Mouse (Mus musculus) embryonic facial prominence, embryonic 10.5 days (tissue): ENCODE results near the gene Rpl36al. TPM values are rescaled to one million over a fixed set of nuclear protein-coding genes. Genes with fewer than 3 reads are reported as not detected.

ENCODE experiments used
- DNase-seq: peaks from one replicate; pipeline ENCODE4 v3.0.0-alpha.2; 2017; ENCODE audit warnings: low spot score
- H3K27ac ChIP-seq: fragments of 300-500 bp; sonication (generic); replicated peaks from 2 replicates; pipeline ENCODE4 v1.5.1; 2016; ENCODE audit warnings: mild to moderate bottlenecking
- H3K27me3 ChIP-seq: fragments of 300-500 bp; sonication (generic); replicated peaks from 2 replicates; pipeline ENCODE4 v1.6.1; 2016; ENCODE audit warnings: low read depth, mild to moderate bottlenecking; ENCODE audit not compliant: poor library complexity, severe bottlenecking
- H3K36me3 ChIP-seq: fragments of 300-500 bp; sonication (generic); replicated peaks from 2 replicates; pipeline ENCODE4 v1.6.1; 2016; ENCODE audit warnings: mild to moderate bottlenecking, moderate library complexity
- H3K4me1 ChIP-seq: fragments of 300-500 bp; sonication (generic); 2 replicates; pipeline ENCODE4 v1.6.1; 2016
- H3K4me3 ChIP-seq: fragments of 300-500 bp; sonication (generic); 2 replicates; pipeline ENCODE4 v1.5.1; 2016; ENCODE audit warnings: mild to moderate bottlenecking, moderate library complexity
- H3K9me3 ChIP-seq: fragments of 300-500 bp; sonication (generic); 2 replicates; pipeline ENCODE4 v1.6.1; 2016; ENCODE audit warnings: mild to moderate bottlenecking
- WGBS: fragments of 180-500 bp; shearing (Covaris S2); methylation state at CpG from one replicate; pipeline ENCODE4 v1.1.7; 2016; 5-methylcytosine and 5-hydroxymethylcytosine counted together
- microRNA-seq: library from miRNA; unstranded; fragments of <30 nt; microRNA quantifications from one replicate; pipeline ENCODE4, GENCODE M21; 2017
- polyA plus RNA-seq: library from polyadenylated mRNA; unstranded; fragments of >200 nt; fragmentation: Nextera tagmentation; extraction: Ambion mirVana; gene quantifications from 2 replicates; pipeline ENCODE4 v1.2.1, GENCODE M21; 2016

The Rpl36al gene
- polyA plus RNA-seq, 1 experiment from 2014 or later: 553 TPM

- Histone ChIP-seq H3K4me1 (no peaks in the 10 kb centered on the region), H3K27ac (no peak overlapping the region), H3K36me3 (no peaks in the 10 kb centered on the region), H3K4me3 (no peak overlapping the region), H3K27me3 (no peaks in the 10 kb centered on the region), H3K9me3 (no peaks in the 10 kb centered on the region)
- DNase-seq: no peak
- WGBS: 87% methylated on average over 3 of the region's 3 CpGs
Measured at GRCm38 (mm10) chr12:69139201-69139600, 44.7 kb downstream of the Rpl36al start.

Small RNAs within 50 kb of the gene (microRNA-seq; reads per million reads assigned to microRNA genes)
- gene Gm47287 (not detected), gene Gm47295 (0.91 reads per million)

Other genes starting within 250 kb of the Rpl36al start
- 1,397 and 1,430 TPM in 2 replicates for gene Rps29, start 24.9 kb downstream of the Rpl36al start, polyA plus RNA-seq
- gene Lrr1, start 15.3 kb downstream of the Rpl36al start, polyA plus RNA-seq: 29.4 and 31.2 TPM in 2 replicates
- 29.6 and 30.4 TPM in 2 replicates for gene Mgat2, start 74 bp upstream of the Rpl36al start, polyA plus RNA-seq
- gene Gm49383, start 13.0 kb upstream of the Rpl36al start, polyA plus RNA-seq: 57.7 and 57.9 TPM in 2 replicates
- 15.4 and 17.0 TPM in 2 replicates for gene Dnaaf2, start 14.3 kb upstream of the Rpl36al start, polyA plus RNA-seq
- gene Gm49384, start 20.2 kb upstream of the Rpl36al start, polyA plus RNA-seq: 48.2 and 49.0 TPM in 2 replicates
- gene Pole2, start 44.1 kb upstream of the Rpl36al start, polyA plus RNA-seq: 28.8 and 32.0 TPM in 2 replicates
- gene Klhdc1, start 57.1 kb upstream of the Rpl36al start, polyA plus RNA-seq: 1.8 and 4.0 TPM in 2 replicates
- gene Klhdc2, start 112.6 kb upstream of the Rpl36al start, polyA plus RNA-seq: 205 and 213 TPM in 2 replicates
- gene Nemf, start 173.1 kb upstream of the Rpl36al start, polyA plus RNA-seq: 95.0 and 98.7 TPM in 2 replicates
- gene Arf6, start 188.1 kb upstream of the Rpl36al start, polyA plus RNA-seq: 37.4 and 38.7 TPM in 2 replicates
- 0.90 and 1.5 TPM in 2 replicates for gene Gm9887, start 188.4 kb upstream of the Rpl36al start, polyA plus RNA-seq